Mouse (Mus musculus) midbrain, embryonic 13.5 days (tissue): ENCODE measurements at regions not wholly inside any gene's neighbourhood (a gene's known extent, or its start where the extent isn't known, plus 50 kb on each side); places are given as distances from the start of the nearest gene placed in this dataset.
"Not testable (repeated sequence)": the region's sequence is repeated elsewhere in the genome, so short reads cannot be mapped to it uniquely, and the experiment has no call there.

Experiments
- ATAC-seq: fragments of 200-750 bp; cut with Nextera tagmentation; 2 replicates; pipeline ENCODE4 v1.8.0; 2017; ENCODE audit warnings: mild to moderate bottlenecking, moderate TSS enrichment, moderate library complexity
- H3K27ac ChIP-seq: fragments of 300-500 bp; sonication (generic); 2 replicates; pipeline ENCODE4 v1.5.1; 2015; ENCODE audit warnings: inconsistent platforms, mild to moderate bottlenecking, moderate library complexity
- H3K27me3 ChIP-seq: fragments of 300-500 bp; sonication (generic); 2 replicates; pipeline ENCODE4 v1.6.1; 2015; ENCODE audit warnings: mild to moderate bottlenecking, inconsistent platforms
- H3K36me3 ChIP-seq: fragments of 300-500 bp; sonication (generic); 2 replicates; pipeline ENCODE4 v1.6.1; 2015; ENCODE audit warnings: mild to moderate bottlenecking, inconsistent platforms
- H3K4me1 ChIP-seq: fragments of 300-500 bp; sonication (generic); replicated peaks from 2 replicates; pipeline ENCODE4 v1.6.1; 2015; ENCODE audit warnings: inconsistent platforms
- H3K4me2 ChIP-seq: fragments of 300-500 bp; sonication (generic); replicated peaks from 2 replicates; pipeline ENCODE4 v1.6.1; 2015; ENCODE audit warnings: moderate library complexity, mild to moderate bottlenecking, inconsistent platforms
- H3K4me3 ChIP-seq: fragments of 300-500 bp; sonication (generic); replicated peaks from 2 replicates; pipeline ENCODE4 v1.5.1; 2015; ENCODE audit warnings: mild to moderate bottlenecking, inconsistent platforms
- H3K9ac ChIP-seq: fragments of 300-500 bp; sonication (generic); replicated peaks from 2 replicates; pipeline ENCODE4 v1.6.1; 2015; ENCODE audit warnings: mild to moderate bottlenecking, inconsistent platforms
- H3K9me3 ChIP-seq: fragments of 300-500 bp; sonication (generic); 2 replicates; pipeline ENCODE4 v1.6.1; 2016; ENCODE audit warnings: mild to moderate bottlenecking, inconsistent platforms
- WGBS: fragments of 180-500 bp; shearing (Covaris S2); methylation state at CpG from one replicate; pipeline ENCODE4 v1.1.7; 2015; 5-methylcytosine and 5-hydroxymethylcytosine counted together

GRCm38 (mm10) chr6:70314667-70315066 lies 477.4 kb downstream of the Rpia start:
- not testable (repeated sequence) for H3K9me3 ChIP-seq

GRCm38 (mm10) chr6:70301100-70301499 lies 490.9 kb downstream of the Rpia start:
- H3K4me2 ChIP-seq, H3K27me3 ChIP-seq, H3K9me3 ChIP-seq, H3K9ac ChIP-seq, H3K36me3 ChIP-seq, H3K4me1 ChIP-seq, H3K27ac ChIP-seq, ATAC-seq, H3K4me3 ChIP-seq: not testable (repeated sequence)

More at GRCm38 (mm10) chr6:70314667-70315066, 477.4 kb downstream of the Rpia start:
- not testable (repeated sequence) for H3K27ac ChIP-seq, H3K27me3 ChIP-seq, H3K4me3 ChIP-seq, H3K9ac ChIP-seq, H3K4me1 ChIP-seq, ATAC-seq, H3K4me2 ChIP-seq, H3K36me3 ChIP-seq
- WGBS: 88% methylated on average over 2 of the region's 2 CpGs

- not testable (repeated sequence) for H3K9ac ChIP-seq, H3K9me3 ChIP-seq, H3K4me1 ChIP-seq, H3K4me2 ChIP-seq, H3K4me3 ChIP-seq, H3K36me3 ChIP-seq, ATAC-seq, H3K27me3 ChIP-seq, H3K27ac ChIP-seq
- WGBS: 85% methylated on average over 3 of the region's 3 CpGs
Measured at GRCm38 (mm10) chr6:70260227-70260626, 531.8 kb downstream of the Rpia start.

GRCm38 (mm10) chr6:70240167-70240566 lies 551.9 kb downstream of the Rpia start:
- H3K27me3 ChIP-seq, H3K4me2 ChIP-seq, H3K9me3 ChIP-seq, H3K36me3 ChIP-seq, ATAC-seq, H3K27ac ChIP-seq, H3K4me1 ChIP-seq, H3K4me3 ChIP-seq, H3K9ac ChIP-seq: not testable (repeated sequence)
- WGBS: no CpG with 5 or more reads among the region's 1 CpGs

- ATAC-seq: no peak
- no peaks in the 10 kb centered on the region for H3K9me3 ChIP-seq
- no peaks in the 10 kb centered on the region for H3K4me1 ChIP-seq
- no peaks in the 10 kb centered on the region for H3K36me3 ChIP-seq
- no peak overlapping the region for H3K4me3 ChIP-seq
- WGBS: 85% methylated on average over 4 of the region's 4 CpGs
- H3K27ac ChIP-seq: no peak overlapping the region
- no peaks in the 10 kb centered on the region for H3K27me3 ChIP-seq
- no peak overlapping the region for H3K9ac ChIP-seq
- H3K4me2 ChIP-seq: no peak overlapping the region
Measured at GRCm38 (mm10) chr6:70227166-70227565, 564.9 kb downstream of the Rpia start.

GRCm38 (mm10) chr6:70216632-70217031 lies 575.4 kb downstream of the Rpia start:
- H3K4me2 ChIP-seq, H3K4me1 ChIP-seq, H3K9me3 ChIP-seq, H3K27ac ChIP-seq, ATAC-seq, H3K9ac ChIP-seq, H3K27me3 ChIP-seq, H3K36me3 ChIP-seq, H3K4me3 ChIP-seq: not testable (repeated sequence)
- 88% methylated on average over 2 of the region's 2 CpGs for WGBS

- 88% methylated on average over 3 of the region's 3 CpGs for WGBS
- not testable (repeated sequence) for H3K4me3 ChIP-seq, ATAC-seq, H3K9ac ChIP-seq, H3K4me2 ChIP-seq, H3K27ac ChIP-seq, H3K4me1 ChIP-seq, H3K36me3 ChIP-seq, H3K9me3 ChIP-seq, H3K27me3 ChIP-seq
Measured at GRCm38 (mm10) chr6:70215781-70216180, 576.3 kb downstream of the Rpia start.
